Comparison of ENCODE assay signal across 10 mouse cellular contexts in the genomic region with DNA sequence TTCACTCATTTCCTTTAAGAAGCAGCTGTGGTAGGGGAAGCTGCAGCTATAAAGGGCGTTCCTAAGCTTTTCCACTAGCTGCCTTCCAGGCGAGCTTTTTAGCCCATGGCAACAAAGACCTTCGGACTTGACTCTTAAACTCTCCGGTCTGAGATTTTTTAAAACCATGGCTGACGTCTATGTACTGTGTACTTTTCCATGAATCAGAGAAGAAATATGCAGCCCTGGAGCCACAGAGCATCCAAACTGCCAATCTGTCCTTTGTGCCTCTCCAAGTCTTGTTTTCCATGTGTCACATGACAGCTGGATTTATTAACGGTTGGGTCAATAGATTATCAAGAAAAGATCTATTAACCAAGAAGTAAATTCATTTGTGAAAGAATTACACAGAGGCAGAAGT.
DNase-seq lines count a peak whose midpoint lies in the region; ATAC-seq lines count a peak whose summit lies in the region.
"Had no signal": no experiment of that assay in that cellular context is flagged by ENCODE, and none has a peak within 500 bp of the region (broad histone marks: within the 10 kb centered on the region; RNA-seq: fewer than 3 reads in every experiment).

No protein-coding gene starts in this region.

- H3K9ac ChIP-seq in heart, embryonic 15.5 days: no peak overlapping the region

- H3K36me3 ChIP-seq in heart, embryonic 15.5 days: no peaks in the 10 kb centered on the region

- H3K27me3 ChIP-seq in heart, embryonic 15.5 days: no peaks in the 10 kb centered on the region

- H3K4me2 ChIP-seq in heart, embryonic 15.5 days: no peak overlapping the region

- H3K4me3 ChIP-seq in heart, embryonic 15.5 days: no peak overlapping the region

- no peaks in the 10 kb centered on the region for H3K9me3 ChIP-seq in heart, embryonic 15.5 days (replicated peaks)

- peaks cover 26% of the 10 kb centered on the region for H3K4me1 ChIP-seq in heart, embryonic 15.5 days (replicated peaks)

- peak; percentile 44 for DNase-seq in urinary bladder, postnatal 14 days (ENCODE audit: low spot score)
- no peak for DNase-seq in urinary bladder, postnatal 4 days (ENCODE audit: low spot score in 2 of 2)
- DNase-seq in kidney, postnatal 36 days: peak; percentile 51 to 76
- peak; percentile 75 for DNase-seq in yolk sac, embryonic 10.5 days (ENCODE audit: low spot score)
- DNase-seq in embryo, embryonic 10 days (ENCODE audit: low spot score): no peak
- no peak for DNase-seq in layer of hippocampus, adult 9-11 months
- DNase-seq in testis, postnatal 10 days (ENCODE audit: low spot score): no peak
- DNase-seq: cerebellum, postnatal 10 days; layer of hippocampus, postnatal 36 days had no signal

- H3K27ac ChIP-seq in heart, embryonic 15.5 days: peak overlapping the region; percentile 45

- WGBS in heart, embryonic 15.5 days: 41% methylated on average over 6 of the region's 6 CpGs

- no peak for ATAC-seq in heart, embryonic 15.5 days (replicated peaks; ENCODE audit: insufficient number of reproducible peaks, insufficient read depth, low FRiP score, low read depth)

Comparison
In these comparisons a context has a peak if more than half of its experiments do, and no peak if none do; other contexts are left out.
1. DNase-seq: peak in urinary bladder, postnatal 14 days (single experiment), kidney, postnatal 36 days (2 of 2) and yolk sac, embryonic 10.5 days (single experiment); none in urinary bladder, postnatal 4 days (0 of 2), embryo, embryonic 10 days (single experiment), layer of hippocampus, adult 9-11 months (single experiment) and testis, postnatal 10 days (single experiment).